Mouse (Mus musculus): ENCODE results near the gene Sp6. TPM values are rescaled to one million over a fixed set of nuclear protein-coding genes. Genes with fewer than 3 reads are reported as not detected.

The Sp6 gene
- polyA plus RNA-seq, 1 experiment from 2014 or later = 0.04 TPM

GRCm38 (mm10) chr11:96979329-96979728 lies 33.9 kb upstream of the Sp6 start:
- no peak overlapping the region for H3K4me2 ChIP-seq (replicated peaks; ENCODE audit: low read depth)
- WGBS = 83% methylated on average over 7 of the region's 7 CpGs
- no peaks in the 10 kb centered on the region for H3K9me3 ChIP-seq (ENCODE audit: control insufficient read depth)
- H3K36me3 ChIP-seq (ENCODE audit: control insufficient read depth, insufficient read depth) = no peaks in the 10 kb centered on the region
- no peak for TF ChIP-seq CTCF (IDR thresholded peaks at IDR 0.05; ENCODE audit: low read depth)
- no peak overlapping the region for H3K4me3 ChIP-seq (ENCODE audit: low read depth, low read length)
- H3K9ac ChIP-seq (ENCODE audit: low read depth, low read length) = no peak overlapping the region
- ATAC-seq = no peak
- H3K4me1 ChIP-seq (replicated peaks; ENCODE audit: control insufficient read depth, insufficient read depth, low read length) = peaks cover 3% of the 10 kb centered on the region
- no peak overlapping the region for H3K27ac ChIP-seq (ENCODE audit: low read depth, low read length)
- no peaks in the 10 kb centered on the region for H3K27me3 ChIP-seq (replicated peaks; ENCODE audit: control insufficient read depth, insufficient read depth, low read length)

GRCm38 (mm10) chr11:96980021-96980420 lies 33.2 kb upstream of the Sp6 start:
- Histone ChIP-seq H3K4me1 (replicated peaks; ENCODE audit: control insufficient read depth, insufficient read depth, low read length) (peaks cover 3% of the 10 kb centered on the region), H3K9me3 (ENCODE audit: control insufficient read depth) (no peaks in the 10 kb centered on the region), H3K9ac (ENCODE audit: low read depth, low read length) (no peak overlapping the region), H3K4me2 (replicated peaks; ENCODE audit: low read depth) (no peak overlapping the region), H3K27me3 (replicated peaks; ENCODE audit: control insufficient read depth, insufficient read depth, low read length) (no peaks in the 10 kb centered on the region), H3K27ac (ENCODE audit: low read depth, low read length) (no peak overlapping the region), H3K36me3 (ENCODE audit: control insufficient read depth, insufficient read depth) (no peaks in the 10 kb centered on the region), H3K4me3 (ENCODE audit: low read depth, low read length) (no peak overlapping the region)
- ATAC-seq = no peak
- 86% methylated on average over 5 of the region's 5 CpGs for WGBS
- TF ChIP-seq CTCF (IDR thresholded peaks at IDR 0.05; ENCODE audit: low read depth) = no peak

- no peak for TF ChIP-seq CTCF (IDR thresholded peaks at IDR 0.05; ENCODE audit: low read depth)
- no peak overlapping the region for H3K4me2 ChIP-seq (replicated peaks; ENCODE audit: low read depth)
- no peak for ATAC-seq
- WGBS = 65% methylated on average over 15 of the region's 15 CpGs
- peaks cover 3% of the 10 kb centered on the region; the same call in 1 of the 2 replicates for H3K4me1 ChIP-seq (replicated peaks; ENCODE audit: control insufficient read depth, insufficient read depth, low read length)
- H3K4me3 ChIP-seq (ENCODE audit: low read depth, low read length) = no peak overlapping the region
- H3K9ac ChIP-seq (ENCODE audit: low read depth, low read length) = no peak overlapping the region
- H3K9me3 ChIP-seq (ENCODE audit: control insufficient read depth) = no peaks in the 10 kb centered on the region
- no peaks in the 10 kb centered on the region for H3K36me3 ChIP-seq (ENCODE audit: control insufficient read depth, insufficient read depth)
- 0 out of 2 replicates have a peak, but pooled peaks cover under 1% of the 10 kb centered on the region for H3K27me3 ChIP-seq (replicated peaks; ENCODE audit: control insufficient read depth, insufficient read depth, low read length)
- no peak overlapping the region for H3K27ac ChIP-seq (ENCODE audit: low read depth, low read length)
Measured at GRCm38 (mm10) chr11:96981461-96981860, 31.7 kb upstream of the Sp6 start.

- Histone ChIP-seq H3K27me3 (replicated peaks; ENCODE audit: control insufficient read depth, insufficient read depth, low read length) (0 out of 2 replicates have a peak, but pooled peaks cover 4% of the 10 kb centered on the region), H3K9ac (ENCODE audit: low read depth, low read length) (no peak overlapping the region), H3K9me3 (ENCODE audit: control insufficient read depth) (no peaks in the 10 kb centered on the region), H3K36me3 (ENCODE audit: control insufficient read depth, insufficient read depth) (no peaks in the 10 kb centered on the region), H3K27ac (ENCODE audit: low read depth, low read length) (no peak overlapping the region), H3K4me1 (replicated peaks; ENCODE audit: control insufficient read depth, insufficient read depth, low read length) (peaks cover 3% of the 10 kb centered on the region; the same call in 1 of the 2 replicates), H3K4me2 (replicated peaks; ENCODE audit: low read depth) (no peak overlapping the region), H3K4me3 (ENCODE audit: low read depth, low read length) (no peak overlapping the region)
- ATAC-seq = no peak
- TF ChIP-seq CTCF (IDR thresholded peaks at IDR 0.05; ENCODE audit: low read depth) = peak; percentile 97
- 4% methylated on average over 7 of the region's 7 CpGs for WGBS
Measured at GRCm38 (mm10) chr11:96982355-96982754, 30.8 kb upstream of the Sp6 start.

GRCm38 (mm10) chr11:96982859-96983258 lies 30.3 kb upstream of the Sp6 start, which contains the start of gene Sp2:
TSS of gene Sp2 (minus strand) at chr11:96982959.
- no peak within 1 kb of the TSS for H3K4me3 ChIP-seq (ENCODE audit: low read depth, low read length)
- 0 out of 2 replicates have a peak, but pooled peaks cover 4% of the 10 kb centered on the region for H3K27me3 ChIP-seq (replicated peaks; ENCODE audit: control insufficient read depth, insufficient read depth, low read length)
- no peak for TF ChIP-seq CTCF (IDR thresholded peaks at IDR 0.05; ENCODE audit: low read depth)
- no peak for ATAC-seq
- H3K27ac ChIP-seq (ENCODE audit: low read depth, low read length) = no peak within 1 kb of the TSS
- peaks cover 3% of the 10 kb centered on the region for H3K4me1 ChIP-seq (replicated peaks; ENCODE audit: control insufficient read depth, insufficient read depth, low read length)
- WGBS = 80% methylated on average over 7 of the region's 7 CpGs
- no peaks in the 10 kb centered on the region for H3K9me3 ChIP-seq (ENCODE audit: control insufficient read depth)
- H3K9ac ChIP-seq (ENCODE audit: low read depth, low read length) = no peak within 1 kb of the TSS
- no peak within 1 kb of the TSS for H3K4me2 ChIP-seq (replicated peaks; ENCODE audit: low read depth)
- no peaks in the 10 kb centered on the region for H3K36me3 ChIP-seq (ENCODE audit: control insufficient read depth, insufficient read depth)

- no peak for ATAC-seq
- H3K36me3 ChIP-seq (ENCODE audit: control insufficient read depth, insufficient read depth) = no peaks in the 10 kb centered on the region
- H3K4me2 ChIP-seq (replicated peaks; ENCODE audit: low read depth) = no peak overlapping the region
- H3K27ac ChIP-seq (ENCODE audit: low read depth, low read length) = no peak overlapping the region
- peaks cover 7% of the 10 kb centered on the region; the same call in 1 of the 2 replicates for H3K4me1 ChIP-seq (replicated peaks; ENCODE audit: control insufficient read depth, insufficient read depth, low read length)
- no peak overlapping the region for H3K4me3 ChIP-seq (ENCODE audit: low read depth, low read length)
- H3K9ac ChIP-seq (ENCODE audit: low read depth, low read length) = no peak overlapping the region
- TF ChIP-seq CTCF (IDR thresholded peaks at IDR 0.05; ENCODE audit: low read depth) = no peak
- 44% methylated on average over 4 of the region's 4 CpGs for WGBS
- H3K9me3 ChIP-seq (ENCODE audit: control insufficient read depth) = no peaks in the 10 kb centered on the region
- 0 out of 2 replicates have a peak, but pooled peaks cover 4% of the 10 kb centered on the region for H3K27me3 ChIP-seq (replicated peaks; ENCODE audit: control insufficient read depth, insufficient read depth, low read length)
Measured at GRCm38 (mm10) chr11:96984903-96985302, 28.3 kb upstream of the Sp6 start.
